ENCODE assay signal across 20 mouse cellular contexts in the genomic region with DNA sequence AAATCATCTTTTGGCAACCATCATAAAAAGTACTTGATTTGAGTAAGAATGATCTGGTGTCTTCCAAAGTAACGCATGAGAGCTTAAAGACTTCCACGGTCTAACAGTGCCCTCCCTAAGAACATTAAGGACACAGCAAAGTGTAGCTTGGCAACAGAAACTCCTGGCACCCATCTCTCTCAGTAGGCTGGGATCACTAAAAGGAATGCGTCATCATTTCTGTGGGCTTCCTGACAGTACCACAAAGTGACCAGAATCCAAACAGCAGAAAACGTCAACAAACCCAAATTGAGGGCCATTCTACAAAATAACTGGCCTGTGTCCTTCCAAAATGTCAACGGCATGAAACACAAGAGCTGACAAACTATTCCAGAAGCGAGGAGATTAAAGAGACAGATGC. TPM values are rescaled to one million over a fixed set of nuclear protein-coding genes. Genes with fewer than 3 reads are reported as not detected.
DNase-seq lines count a peak whose midpoint lies in the region; ATAC-seq and TF ChIP-seq lines count a peak whose summit lies in the region.
"Had no signal": no experiment of that assay in that cellular context is flagged by ENCODE, and none has a peak within 500 bp of the region (broad histone marks: within the 10 kb centered on the region; RNA-seq: fewer than 3 reads in every experiment).

No protein-coding gene starts in this region.

- peaks cover 13% of the 10 kb centered on the region for H3K4me1 ChIP-seq in forebrain, postnatal 0 days (ENCODE audit: insufficient read depth)
- H3K4me1 ChIP-seq in forebrain, embryonic 11.5 days (replicated peaks; ENCODE audit: control insufficient read depth, insufficient read depth, low read length), result peaks cover 4% of the 10 kb centered on the region; the same call in 1 of the 2 replicates
- H3K4me1 ChIP-seq in intestine, embryonic 15.5 days (replicated peaks), result peaks cover 27% of the 10 kb centered on the region
- H3K4me1 ChIP-seq in intestine, embryonic 16.5 days (ENCODE audit: control insufficient read depth, insufficient read depth, low read length), result peaks cover 49% of the 10 kb centered on the region

- no peaks in the 10 kb centered on the region for H3K36me3 ChIP-seq in forebrain, postnatal 0 days (ENCODE audit: insufficient read depth)
- H3K36me3 ChIP-seq in forebrain, embryonic 11.5 days (ENCODE audit: control insufficient read depth, insufficient read depth, low read length), result no peaks in the 10 kb centered on the region
- no peaks in the 10 kb centered on the region for H3K36me3 ChIP-seq in intestine, embryonic 15.5 days
- H3K36me3 ChIP-seq in intestine, embryonic 16.5 days (ENCODE audit: control insufficient read depth, insufficient read depth, low read length), result no peaks in the 10 kb centered on the region
- H3K36me3 ChIP-seq: forebrain, embryonic 15.5 days; kidney, embryonic 15.5 days; lung, embryonic 15.5 days; midbrain, embryonic 12.5 days; neural tube, embryonic 12.5 days had no signal

- no peak overlapping the region for H3K4me3 ChIP-seq in forebrain, postnatal 0 days (ENCODE audit: low read depth, low read length)
- H3K4me3 ChIP-seq in forebrain, embryonic 11.5 days (ENCODE audit: low read depth, low read length), result no peak overlapping the region
- H3K4me3 ChIP-seq in intestine, embryonic 15.5 days (replicated peaks), result no peak overlapping the region
- H3K4me3 ChIP-seq in intestine, embryonic 16.5 days (ENCODE audit: low read length), result no peak overlapping the region
- H3K4me3 ChIP-seq: forebrain, embryonic 15.5 days; kidney, embryonic 15.5 days; limb, embryonic 13.5 days; lung, embryonic 15.5 days; midbrain, embryonic 12.5 days; neural tube, embryonic 12.5 days had no signal

- H3K4me2 ChIP-seq in forebrain, postnatal 0 days (ENCODE audit: low read depth), result no peak overlapping the region
- no peak overlapping the region for H3K4me2 ChIP-seq in forebrain, embryonic 11.5 days (ENCODE audit: low read depth, low read length, severe bottlenecking)
- H3K4me2 ChIP-seq in intestine, embryonic 15.5 days (replicated peaks), result no peak overlapping the region
- H3K4me2 ChIP-seq in intestine, embryonic 16.5 days (ENCODE audit: low read depth, low read length), result no peak overlapping the region
- H3K4me2 ChIP-seq: forebrain, embryonic 15.5 days; kidney, embryonic 15.5 days; limb, embryonic 13.5 days; lung, embryonic 15.5 days; midbrain, embryonic 12.5 days; neural tube, embryonic 12.5 days had no signal

- peak; percentile 28; the same call in 1 of the 2 replicates for ATAC-seq in forebrain, postnatal 0 days
- ATAC-seq in forebrain, embryonic 11.5 days (replicated peaks; ENCODE audit: low FRiP score), result no peak
- no peak for ATAC-seq in intestine, embryonic 15.5 days
- ATAC-seq in intestine, embryonic 16.5 days, result no peak
- ATAC-seq: forebrain, embryonic 15.5 days had no signal

- no peak overlapping the region for H3K9ac ChIP-seq in forebrain, postnatal 0 days
- H3K9ac ChIP-seq in forebrain, embryonic 11.5 days (ENCODE audit: low read length), result no peak overlapping the region
- H3K9ac ChIP-seq in intestine, embryonic 15.5 days, result no peak overlapping the region
- no peak overlapping the region for H3K9ac ChIP-seq in intestine, embryonic 16.5 days (ENCODE audit: low read depth, low read length)
- H3K9ac ChIP-seq: forebrain, embryonic 15.5 days; kidney, embryonic 15.5 days; lung, embryonic 15.5 days; midbrain, embryonic 12.5 days; neural tube, embryonic 12.5 days had no signal

- DNase-seq in forebrain, postnatal 0 days, result no peak
- DNase-seq in forebrain, embryonic 11.5 days (ENCODE audit: low spot score), result no peak
- peak; percentile 30 for DNase-seq in lung, postnatal 36 days
- DNase-seq in lung, postnatal 4 days, result no peak
- DNase-seq in ovary, postnatal 36 days (ENCODE audit: low spot score), result no peak
- DNase-seq in thymus, postnatal 4 days, result no peak
- DNase-seq: cerebellum, postnatal 36 days; heart, adult 11 months; heart, postnatal 36 days; layer of hippocampus, postnatal 36 days had no signal

- TF ChIP-seq CTCF in forebrain, postnatal 0 days (IDR thresholded peaks at IDR 0.05; ENCODE audit: low read depth), result no peak

- WGBS in forebrain, postnatal 0 days, result 48% methylated on average over 6 of the region's 6 CpGs
- WGBS in forebrain, embryonic 11.5 days, result 92% methylated on average over 6 of the region's 6 CpGs
- 71% methylated on average over 6 of the region's 6 CpGs for WGBS in intestine, embryonic 15.5 days
- WGBS in intestine, embryonic 16.5 days, result 62% methylated on average over 6 of the region's 6 CpGs

- H3K27me3 ChIP-seq in forebrain, postnatal 0 days (ENCODE audit: insufficient read depth, low read length), result no peaks in the 10 kb centered on the region
- H3K27me3 ChIP-seq in forebrain, embryonic 11.5 days (ENCODE audit: control insufficient read depth, insufficient read depth, low read length), result no peaks in the 10 kb centered on the region
- no peaks in the 10 kb centered on the region for H3K27me3 ChIP-seq in intestine, embryonic 15.5 days (replicated peaks)
- H3K27me3 ChIP-seq in intestine, embryonic 16.5 days (replicated peaks; ENCODE audit: control insufficient read depth, insufficient read depth, low read length), result no peaks in the 10 kb centered on the region
- H3K27me3 ChIP-seq: forebrain, embryonic 15.5 days; kidney, embryonic 15.5 days; limb, embryonic 13.5 days; lung, embryonic 15.5 days; midbrain, embryonic 12.5 days; neural tube, embryonic 12.5 days had no signal

- H3K9me3 ChIP-seq in forebrain, postnatal 0 days (ENCODE audit: low read length), result no peaks in the 10 kb centered on the region
- no peaks in the 10 kb centered on the region for H3K9me3 ChIP-seq in forebrain, embryonic 11.5 days (ENCODE audit: control insufficient read depth, low read length)
- no peaks in the 10 kb centered on the region for H3K9me3 ChIP-seq in intestine, embryonic 15.5 days
- no peaks in the 10 kb centered on the region for H3K9me3 ChIP-seq in intestine, embryonic 16.5 days (ENCODE audit: control insufficient read depth, low read length)
- H3K9me3 ChIP-seq: forebrain, embryonic 15.5 days; kidney, embryonic 15.5 days; limb, embryonic 13.5 days; lung, embryonic 15.5 days; midbrain, embryonic 12.5 days; neural tube, embryonic 12.5 days had no signal

- H3K27ac ChIP-seq in forebrain, postnatal 0 days (ENCODE audit: low read depth, low read length), result no peak overlapping the region
- no peak overlapping the region for H3K27ac ChIP-seq in forebrain, embryonic 11.5 days (ENCODE audit: low read depth, low read length)
- peak overlapping the region; percentile 44; the same call in 1 of the 2 replicates for H3K27ac ChIP-seq in intestine, embryonic 15.5 days
- no peak overlapping the region for H3K27ac ChIP-seq in intestine, embryonic 16.5 days (ENCODE audit: low read length)
- H3K27ac ChIP-seq: limb, embryonic 13.5 days; midbrain, embryonic 12.5 days; neural tube, embryonic 12.5 days had no signal

RNA-seq across cellular contexts. Expression of gene Cmtm4, which starts 25.5 kb away (rescaled TPM):
- 32.9 and 35.1 TPM in 2 replicates for total RNA-seq in forebrain, postnatal 0 days (2014; rRNA removed)
- polyA plus RNA-seq in forebrain, postnatal 0 days (2015; fragmentation: Nextera tagmentation; extraction: Ambion mirVana), result 2.0 and 2.3 TPM in 2 replicates
- polyA plus RNA-seq in forebrain, embryonic 11.5 days (2014; fragmentation: Nextera tagmentation; extraction: Ambion mirVana), result 3.3 and 3.6 TPM in 2 replicates
- polyA plus RNA-seq in intestine, embryonic 15.5 days (2015; fragmentation: Nextera tagmentation; extraction: Ambion mirVana), result 6.3 and 6.9 TPM in 2 replicates
- polyA plus RNA-seq in intestine, embryonic 16.5 days (2015; fragmentation: Nextera tagmentation; extraction: Ambion mirVana), result 4.2 and 5.1 TPM in 2 replicates

RNA-seq across cellular contexts. Expression of gene Cmtm3, which starts 30.9 kb away (rescaled TPM):
- total RNA-seq in forebrain, postnatal 0 days (2014; rRNA removed), result 18.4 and 22.0 TPM in 2 replicates
- 33.0 and 34.4 TPM in 2 replicates for polyA plus RNA-seq in forebrain, postnatal 0 days (2015; fragmentation: Nextera tagmentation; extraction: Ambion mirVana)
- 66.8 and 70.9 TPM in 2 replicates for polyA plus RNA-seq in forebrain, embryonic 11.5 days (2014; fragmentation: Nextera tagmentation; extraction: Ambion mirVana)
- polyA plus RNA-seq in intestine, embryonic 15.5 days (2015; fragmentation: Nextera tagmentation; extraction: Ambion mirVana), result 111 and 126 TPM in 2 replicates
- polyA plus RNA-seq in intestine, embryonic 16.5 days (2015; fragmentation: Nextera tagmentation; extraction: Ambion mirVana), result 98.2 and 105 TPM in 2 replicates

RNA-seq across cellular contexts. Expression of gene Cmtm2b, which starts 48.0 kb away (rescaled TPM):
- total RNA-seq in forebrain, postnatal 0 days (2014; rRNA removed), result 0.38 TPM in 1 of 2 replicates, not detected in the other
- not detected in 2 replicates for polyA plus RNA-seq in forebrain, postnatal 0 days (2015; fragmentation: Nextera tagmentation; extraction: Ambion mirVana)
- not detected in 2 replicates for polyA plus RNA-seq in forebrain, embryonic 11.5 days (2014; fragmentation: Nextera tagmentation; extraction: Ambion mirVana)
- polyA plus RNA-seq in intestine, embryonic 15.5 days (2015; fragmentation: Nextera tagmentation; extraction: Ambion mirVana), result not detected in 2 replicates
- polyA plus RNA-seq in intestine, embryonic 16.5 days (2015; fragmentation: Nextera tagmentation; extraction: Ambion mirVana), result not detected in 2 replicates
- total RNA-seq: heart, postnatal 36 days; layer of hippocampus, postnatal 36 days; MEL had no signal
- polyA plus RNA-seq: embryonic facial prominence, embryonic 14.5 days; forebrain, embryonic 15.5 days; kidney, embryonic 15.5 days; limb, embryonic 13.5 days; lung, embryonic 15.5 days; midbrain, embryonic 12.5 days; neural tube, embryonic 12.5 days had no signal

RNA-seq across cellular contexts. Expression of gene Gm11020, which starts 48.7 kb away (rescaled TPM):
- total RNA-seq in forebrain, postnatal 0 days (2014; rRNA removed), result not detected in 2 replicates
- not detected in 2 replicates for polyA plus RNA-seq in forebrain, postnatal 0 days (2015; fragmentation: Nextera tagmentation; extraction: Ambion mirVana)
- polyA plus RNA-seq in forebrain, embryonic 11.5 days (2014; fragmentation: Nextera tagmentation; extraction: Ambion mirVana), result not detected in 2 replicates
- polyA plus RNA-seq in intestine, embryonic 15.5 days (2015; fragmentation: Nextera tagmentation; extraction: Ambion mirVana), result not detected in 2 replicates
- polyA plus RNA-seq in intestine, embryonic 16.5 days (2015; fragmentation: Nextera tagmentation; extraction: Ambion mirVana), result not detected in 2 replicates
- total RNA-seq: heart, postnatal 36 days; layer of hippocampus, postnatal 36 days; MEL had no signal
- polyA plus RNA-seq: embryonic facial prominence, embryonic 14.5 days; forebrain, embryonic 15.5 days; kidney, embryonic 15.5 days; limb, embryonic 13.5 days; lung, embryonic 15.5 days; midbrain, embryonic 12.5 days; neural tube, embryonic 12.5 days had no signal
